Mouse (Mus musculus) erythroblast, adult 5-6 weeks (primary cell): ENCODE measurements around the gene Gm13090. TPM values are rescaled to one million over a fixed set of nuclear protein-coding genes. Genes with fewer than 3 reads are reported as not detected.

ENCODE experiments used
- ATAC-seq: replicated peaks from 2 replicates; pipeline ENCODE4 v1.8.0; 2016; ENCODE audit warnings: moderate number of reproducible peaks, mild to moderate bottlenecking, moderate TSS enrichment, inconsistent platforms; ENCODE audit not compliant: poor library complexity, low FRiP score, severe bottlenecking
- total RNA-seq, 2 experiments: library from RNA; stranded (forward) in 1 of 2; stranded (reverse) in 1 of 2; fragments of 150-400 nt in 1 of 2; fragments of 200-764, 138-1000 nt in 1 of 2; gene quantifications; 2 replicates each; pipeline versions ENCODE4 v1.2.3 to v1.2.4; 2015 to 2017; ENCODE audit warnings: low replicate concordance in 2 of 2

Gm13090 gene
- total RNA-seq (2015; ENCODE audit: low replicate concordance): not detected in 2 replicates
- not detected in 2 replicates for total RNA-seq (2017; ENCODE audit: low replicate concordance)

GRCm38 (mm10) chr4:151089270-151089669 lies at the start of gene Gm13090:
Gene Gm13090, plus strand, starts transcription at chr4:151089570.
- no peak for ATAC-seq

GRCm38 (mm10) chr4:151041506-151041905 lies 47.9 kb upstream of the Gm13090 start:
- no peak for ATAC-seq

GRCm38 (mm10) chr4:151043281-151043680 lies 46.1 kb upstream of the Gm13090 start:
- ATAC-seq: no peak

- peak; percentile 96 for ATAC-seq
These were observed 45.1 kb upstream of the Gm13090 start, which contains the start of gene Per3 for GRCm38 (mm10) chr4:151044037-151044943. Gene Per3, minus strand, starts transcription at chr4:151044665.

- ATAC-seq: peak; percentile 93
These were observed 44.3 kb upstream of the Gm13090 start for GRCm38 (mm10) chr4:151044944-151045570.

GRCm38 (mm10) chr4:151046524-151046923 lies 42.8 kb upstream of the Gm13090 start:
- no peak for ATAC-seq

- no peak for ATAC-seq
These were observed 38.2 kb upstream of the Gm13090 start for GRCm38 (mm10) chr4:151051162-151051561.

- peak; percentile 98 for ATAC-seq
These were observed 31.7 kb upstream of the Gm13090 start, which contains the start of gene Vamp3 for GRCm38 (mm10) chr4:151057347-151058321. Gene Vamp3, minus strand, starts transcription at chr4:151057963.

- no peak for ATAC-seq
These were observed 30.7 kb upstream of the Gm13090 start for GRCm38 (mm10) chr4:151058634-151059033.

GRCm38 (mm10) chr4:151059566-151059965 lies 29.8 kb upstream of the Gm13090 start:
- ATAC-seq: no peak

- ATAC-seq: no peak
These were observed 20.6 kb upstream of the Gm13090 start for GRCm38 (mm10) chr4:151068751-151069150.

- no peak for ATAC-seq
These were observed 18.4 kb upstream of the Gm13090 start for GRCm38 (mm10) chr4:151070962-151071361.

GRCm38 (mm10) chr4:151073108-151073744 lies 16.1 kb upstream of the Gm13090 start:
- peak; percentile 71; the same call in 1 of the 2 replicates for ATAC-seq

- ATAC-seq: no peak
These were observed 14.6 kb upstream of the Gm13090 start for GRCm38 (mm10) chr4:151074817-151075216.

GRCm38 (mm10) chr4:151081355-151081754 lies 8.0 kb upstream of the Gm13090 start:
- ATAC-seq: no peak

- no peak for ATAC-seq
These were observed 7.4 kb upstream of the Gm13090 start for GRCm38 (mm10) chr4:151081977-151082376.

- ATAC-seq: no peak
These were observed 6.3 kb upstream of the Gm13090 start for GRCm38 (mm10) chr4:151083027-151083426.

- ATAC-seq: no peak
These were observed 2.0 kb upstream of the Gm13090 start for GRCm38 (mm10) chr4:151087358-151087757.

GRCm38 (mm10) chr4:151088819-151089218 lies 551 bp upstream of the Gm13090 start:
- no peak for ATAC-seq
